ENCODE assay signal across 8 mouse cellular contexts in genomic region chr7:37343691-37344233, GRCm38 (mm10).
A peak's percentile ranks its signal among the peaks of the same experiment; 100 is the strongest.
DNase-seq lines count a peak whose midpoint lies in the region; ATAC-seq and TF ChIP-seq lines count a peak whose summit lies in the region.

No protein-coding gene starts in this region.

- peak overlapping the region; percentile 38 for H3K4me3 ChIP-seq in kidney, embryonic 16.5 days (ENCODE audit: low read length)
- H3K4me3 ChIP-seq in embryonic facial prominence, embryonic 15.5 days (replicated peaks), result peak overlapping the region; percentile 37
- H3K4me3 ChIP-seq in intestine, postnatal 0 days (ENCODE audit: low read depth, low read length), result no peak overlapping the region
- no peak overlapping the region for H3K4me3 ChIP-seq in neural tube, embryonic 12.5 days

- 0 out of 2 replicates have a peak, but pooled peaks have one; percentile 39 for ATAC-seq in kidney, embryonic 16.5 days (ENCODE audit: low FRiP score, low TSS enrichment)
- ATAC-seq in embryonic facial prominence, embryonic 15.5 days (ENCODE audit: insufficient number of reproducible peaks, low FRiP score, low TSS enrichment, low read depth), result peak; percentile 40; the same call in 1 of the 2 replicates
- ATAC-seq in intestine, postnatal 0 days, result no peak
- 0 out of 2 replicates have a peak, but pooled peaks have one; percentile 23 for ATAC-seq in neural tube, embryonic 12.5 days (ENCODE audit: low FRiP score, low read depth)
- ATAC-seq in megakaryocyte, adult 5-6 weeks (ENCODE audit: poor library complexity, severe bottlenecking), result no peak
- no peak for ATAC-seq in erythroid progenitor cell, adult 5-6 weeks (replicated peaks; ENCODE audit: low FRiP score, poor library complexity, severe bottlenecking)

- H3K9ac ChIP-seq in kidney, embryonic 16.5 days (replicated peaks; ENCODE audit: low read length), result no peak overlapping the region; the same call in 1 of the 2 replicates
- no peak overlapping the region for H3K9ac ChIP-seq in embryonic facial prominence, embryonic 15.5 days
- no peak overlapping the region for H3K9ac ChIP-seq in intestine, postnatal 0 days (ENCODE audit: low read depth, low read length)
- peak overlapping the region; percentile 47 for H3K9ac ChIP-seq in neural tube, embryonic 12.5 days

- H3K4me2 ChIP-seq in kidney, embryonic 16.5 days (replicated peaks; ENCODE audit: low read depth, low read length), result peak overlapping the region; percentile 64
- H3K4me2 ChIP-seq in embryonic facial prominence, embryonic 15.5 days (replicated peaks), result peak overlapping the region; percentile 73
- H3K4me2 ChIP-seq in intestine, postnatal 0 days (replicated peaks; ENCODE audit: low read depth), result 0 out of 2 replicates have a peak overlapping the region, but pooled peaks have one; percentile 54
- H3K4me2 ChIP-seq in neural tube, embryonic 12.5 days (replicated peaks), result peak overlapping the region; percentile 70

- H3K9me3 ChIP-seq in kidney, embryonic 16.5 days (ENCODE audit: low read length), result no peaks in the 10 kb centered on the region
- no peaks in the 10 kb centered on the region for H3K9me3 ChIP-seq in embryonic facial prominence, embryonic 15.5 days (replicated peaks)
- H3K9me3 ChIP-seq in intestine, postnatal 0 days (ENCODE audit: control insufficient read depth), result no peaks in the 10 kb centered on the region
- no peaks in the 10 kb centered on the region for H3K9me3 ChIP-seq in neural tube, embryonic 12.5 days

- no peak for TF ChIP-seq CTCF in intestine, postnatal 0 days (IDR thresholded peaks at IDR 0.05; ENCODE audit: low read depth)

- DNase-seq in kidney, adult 18-20 months, result no peak
- DNase-seq in adrenal gland, postnatal 4 days (ENCODE audit: low spot score in 2 of 2), result no peak

- WGBS in kidney, embryonic 16.5 days, result 31% methylated on average over 18 of the region's 18 CpGs
- WGBS in embryonic facial prominence, embryonic 15.5 days, result 28% methylated on average over 18 of the region's 18 CpGs
- 45% methylated on average over 18 of the region's 18 CpGs for WGBS in intestine, postnatal 0 days
- WGBS in neural tube, embryonic 12.5 days, result 21% methylated on average over 18 of the region's 18 CpGs

- H3K36me3 ChIP-seq in kidney, embryonic 16.5 days (ENCODE audit: insufficient read depth, low read length), result no peaks in the 10 kb centered on the region
- H3K36me3 ChIP-seq in embryonic facial prominence, embryonic 15.5 days, result no peaks in the 10 kb centered on the region
- no peaks in the 10 kb centered on the region for H3K36me3 ChIP-seq in intestine, postnatal 0 days (ENCODE audit: control insufficient read depth, insufficient read depth)
- H3K36me3 ChIP-seq in neural tube, embryonic 12.5 days, result no peaks in the 10 kb centered on the region

- H3K4me1 ChIP-seq in kidney, embryonic 16.5 days (ENCODE audit: insufficient read depth, low read length), result peaks cover 13% of the 10 kb centered on the region
- H3K4me1 ChIP-seq in embryonic facial prominence, embryonic 15.5 days, result peaks cover 22% of the 10 kb centered on the region
- no peaks in the 10 kb centered on the region for H3K4me1 ChIP-seq in intestine, postnatal 0 days (replicated peaks; ENCODE audit: control insufficient read depth, insufficient read depth, low read length)
- peaks cover 29% of the 10 kb centered on the region for H3K4me1 ChIP-seq in neural tube, embryonic 12.5 days

- peaks cover 28% of the 10 kb centered on the region for H3K27me3 ChIP-seq in kidney, embryonic 16.5 days (ENCODE audit: insufficient read depth, low read length)
- H3K27me3 ChIP-seq in embryonic facial prominence, embryonic 15.5 days, result peaks cover 42% of the 10 kb centered on the region
- no peaks in the 10 kb centered on the region for H3K27me3 ChIP-seq in intestine, postnatal 0 days (replicated peaks; ENCODE audit: control insufficient read depth, insufficient read depth, low read length)
- H3K27me3 ChIP-seq in neural tube, embryonic 12.5 days (replicated peaks), result no peaks in the 10 kb centered on the region

- no peak overlapping the region for H3K27ac ChIP-seq in kidney, embryonic 16.5 days (ENCODE audit: low read length)
- H3K27ac ChIP-seq in embryonic facial prominence, embryonic 15.5 days (replicated peaks), result no peak overlapping the region
- H3K27ac ChIP-seq in intestine, postnatal 0 days (ENCODE audit: low read depth, low read length), result no peak overlapping the region
- no peak overlapping the region for H3K27ac ChIP-seq in neural tube, embryonic 12.5 days

Comparison
In these comparisons a context has a peak if more than half of its experiments do, and no peak if none do; other contexts are left out.
1. ATAC-seq: peak in kidney, embryonic 16.5 days (single experiment), embryonic facial prominence, embryonic 15.5 days (single experiment) and neural tube, embryonic 12.5 days (single experiment); none in intestine, postnatal 0 days (single experiment), megakaryocyte, adult 5-6 weeks (single experiment) and erythroid progenitor cell, adult 5-6 weeks (single experiment).
2. H3K4me3 ChIP-seq: peak in kidney, embryonic 16.5 days (single experiment) and embryonic facial prominence, embryonic 15.5 days (single experiment); none in intestine, postnatal 0 days (single experiment) and neural tube, embryonic 12.5 days (single experiment).
3. Peak in every context shown above with its lines, with median percentiles within 50 percentile points of each other: H3K4me2 ChIP-seq.